Mouse (Mus musculus) limb, embryonic 14.5 days (tissue): ENCODE data around the gene Per2. TPM values are rescaled to one million over a fixed set of nuclear protein-coding genes. Genes with fewer than 3 reads are reported as not detected.
"Not testable (repeated sequence)": the region's sequence is repeated elsewhere in the genome, so short reads cannot be mapped to it uniquely, and the experiment has no call there.

Experiments
- ATAC-seq: fragments of 200-750 bp; cut with Nextera tagmentation; 2 replicates; pipeline ENCODE4 v1.8.0; 2017; ENCODE audit warnings: low read depth, moderate number of reproducible peaks, moderate TSS enrichment; ENCODE audit not compliant: low FRiP score
- DNase-seq: peaks from one replicate; pipeline ENCODE4 v3.0.0-alpha.2; 2015; ENCODE audit warnings: low spot score
- H3K27ac ChIP-seq: fragments of 300-500 bp; sonication (generic); replicated peaks from 2 replicates; pipeline ENCODE4 v1.5.1; 2014; ENCODE audit warnings: low read depth, mild to moderate bottlenecking, low read length, moderate library complexity, mixed read lengths
- H3K27me3 ChIP-seq: fragments of 300-500 bp; sonication (generic); 2 replicates; pipeline ENCODE4 v1.6.1; 2014; ENCODE audit warnings: low read length, mixed read lengths; ENCODE audit not compliant: control insufficient read depth, insufficient read depth
- H3K36me3 ChIP-seq: fragments of 300-500 bp; sonication (generic); 2 replicates; pipeline ENCODE4 v1.6.1; 2014; ENCODE audit warnings: mild to moderate bottlenecking, low read length, moderate library complexity, mixed read lengths; ENCODE audit not compliant: control insufficient read depth, insufficient read depth
- H3K4me1 ChIP-seq: fragments of 300-500 bp; sonication (generic); 2 replicates; pipeline ENCODE4 v1.6.1; 2014; ENCODE audit warnings: antibody characterized with exemption, low read length, mixed read lengths; ENCODE audit not compliant: control insufficient read depth, insufficient read depth
- H3K4me2 ChIP-seq: fragments of 300-500 bp; sonication (generic); replicated peaks from 2 replicates; pipeline ENCODE4 v1.6.1; 2014; ENCODE audit warnings: low read depth, mild to moderate bottlenecking, low read length, moderate library complexity; ENCODE audit not compliant: severe bottlenecking
- H3K4me3 ChIP-seq: fragments of 300-500 bp; sonication (generic); replicated peaks from 2 replicates; pipeline ENCODE4 v1.5.1; 2014; ENCODE audit warnings: low read length
- H3K9ac ChIP-seq: fragments of 300-500 bp; sonication (generic); 2 replicates; pipeline ENCODE4 v1.6.1; 2014; ENCODE audit warnings: mild to moderate bottlenecking, low read depth, low read length, moderate library complexity; ENCODE audit not compliant: severe bottlenecking
- H3K9me3 ChIP-seq: fragments of 300-500 bp; sonication (generic); 2 replicates; pipeline ENCODE4 v1.6.1; 2016; ENCODE audit warnings: low read length; ENCODE audit not compliant: control insufficient read depth
- POLR2A ChIP-seq: fragments of 200-500 bp; IDR thresholded peaks from 2 replicates; pipeline ENCODE4 v1.8.0; 2012; ENCODE audit warnings: inconsistent platforms, mild to moderate bottlenecking, moderate library complexity, borderline replicate concordance; ENCODE audit not compliant: insufficient read depth, insufficient read length; ENCODE audit errors: extremely low read depth
- WGBS: fragments of 180-500 bp; shearing (Covaris S2); extraction: QIAGEN DNeasy Blood & Tissue Kit; methylation state at CpG from one replicate; pipeline ENCODE4 v1.1.7; 2014; 5-methylcytosine and 5-hydroxymethylcytosine counted together
- polyA plus RNA-seq, 2 experiments: library from polyadenylated mRNA; depleted of rRNA in 1 of 2; stranded (reverse) in 1 of 2; unstranded in 1 of 2; fragments of >200 nt; fragmentation: Nextera tagmentation in 1 of 2; extraction: Ambion mirVana in 1 of 2; gene quantifications; 2 replicates each; pipeline versions ENCODE4 v1.2.1 to v1.2.3; 2012 to 2014

Per2 gene
- polyA plus RNA-seq, 2 experiments, result 4.2 to 8.3 TPM

- peak; percentile 85 for ATAC-seq
- Histone ChIP-seq H3K27me3 (no peaks in the 10 kb centered on the region), H3K4me2 (no peak overlapping the region), H3K36me3 (no peaks in the 10 kb centered on the region), H3K9ac (no peak overlapping the region), H3K4me3 (no peak overlapping the region), H3K4me1 (no peaks in the 10 kb centered on the region), H3K9me3 (no peaks in the 10 kb centered on the region), H3K27ac (no peak overlapping the region)
- WGBS, result 35% methylated on average over 10 of the region's 10 CpGs
- TF ChIP-seq POLR2A, result no peak
- peak; percentile 80 for DNase-seq
Observed at GRCm38 (mm10) chr1:91483304-91484010, 24.3 kb upstream of the Per2 start.

GRCm38 (mm10) chr1:91482616-91483211, 23.6 kb upstream of the Per2 start:
- no peak for ATAC-seq
- Histone ChIP-seq H3K9ac (no peak overlapping the region), H3K4me3 (no peak overlapping the region), H3K27me3 (no peaks in the 10 kb centered on the region), H3K27ac (0 out of 2 replicates have a peak overlapping the region, but pooled peaks have one; percentile 28), H3K4me1 (no peaks in the 10 kb centered on the region), H3K4me2 (no peak overlapping the region), H3K36me3 (no peaks in the 10 kb centered on the region), H3K9me3 (no peaks in the 10 kb centered on the region)
- no peak for TF ChIP-seq POLR2A
- 73% methylated on average over 7 of the region's 7 CpGs for WGBS
- DNase-seq, result no peak

- H3K4me3 ChIP-seq, result no peak overlapping the region
- no peaks in the 10 kb centered on the region for H3K9me3 ChIP-seq
- no peak overlapping the region for H3K4me2 ChIP-seq
- no peak for DNase-seq
- TF ChIP-seq POLR2A, result no peak
- no peak for ATAC-seq
- H3K9ac ChIP-seq, result no peak overlapping the region
- 100% methylated on average over 1 of the region's 1 CpGs for WGBS
- H3K4me1 ChIP-seq, result no peaks in the 10 kb centered on the region
- no peak overlapping the region for H3K27ac ChIP-seq
- H3K36me3 ChIP-seq, result no peaks in the 10 kb centered on the region
- no peaks in the 10 kb centered on the region for H3K27me3 ChIP-seq
Observed at GRCm38 (mm10) chr1:91478958-91479357, 19.8 kb upstream of the Per2 start.

- H3K27me3 ChIP-seq, H3K9me3 ChIP-seq, H3K4me3 ChIP-seq, H3K36me3 ChIP-seq, H3K4me1 ChIP-seq, H3K27ac ChIP-seq, DNase-seq, ATAC-seq, H3K9ac ChIP-seq, H3K4me2 ChIP-seq: not testable (repeated sequence)
- 93% methylated on average over 8 of the region's 13 CpGs for WGBS
Observed at GRCm38 (mm10) chr1:91478145-91478544, 19.0 kb upstream of the Per2 start.

GRCm38 (mm10) chr1:91469888-91470419, 10.8 kb upstream of the Per2 start:
- H3K4me2 ChIP-seq, result no peak overlapping the region
- H3K4me3 ChIP-seq, result no peak overlapping the region
- no peak for TF ChIP-seq POLR2A
- ATAC-seq, result no peak
- WGBS, result 75% methylated on average over 4 of the region's 4 CpGs
- no peak for DNase-seq
- no peak overlapping the region for H3K9ac ChIP-seq
- no peaks in the 10 kb centered on the region for H3K9me3 ChIP-seq
- H3K4me1 ChIP-seq, result no peaks in the 10 kb centered on the region
- H3K27me3 ChIP-seq, result no peaks in the 10 kb centered on the region
- H3K27ac ChIP-seq, result no peak overlapping the region
- no peaks in the 10 kb centered on the region for H3K36me3 ChIP-seq
